Comparison of ENCODE assay signal across 8 mouse cellular contexts in genomic region chr4:58942942-58943341, GRCm38 (mm10). TPM values are rescaled to one million over a fixed set of nuclear protein-coding genes. Genes with fewer than 3 reads are reported as not detected.
A peak's percentile ranks its signal among the peaks of the same experiment; 100 is the strongest.
DNase-seq lines count a peak whose midpoint lies in the region; ATAC-seq and TF ChIP-seq lines count a peak whose summit lies in the region.

No protein-coding gene starts in this region.

- H3K27me3 ChIP-seq in kidney, postnatal 0 days (ENCODE audit: insufficient read depth, low read length) = no peaks in the 10 kb centered on the region
- H3K27me3 ChIP-seq in intestine, embryonic 16.5 days (replicated peaks; ENCODE audit: control insufficient read depth, insufficient read depth, low read length) = peaks cover 4% of the 10 kb centered on the region; the same call in 1 of the 2 replicates

- H3K27ac ChIP-seq in kidney, postnatal 0 days = no peak overlapping the region
- H3K27ac ChIP-seq in embryonic fibroblast, embryonic 13.5 days (ENCODE audit: insufficient read depth, low read length) = no peak overlapping the region
- H3K27ac ChIP-seq in intestine, embryonic 16.5 days (ENCODE audit: low read length) = no peak overlapping the region

- no peak for ATAC-seq in kidney, postnatal 0 days (replicated peaks; ENCODE audit: low FRiP score, low read depth)
- 0 out of 2 replicates have a peak, but pooled peaks have one; percentile 23 for ATAC-seq in intestine, embryonic 16.5 days

- no peaks in the 10 kb centered on the region for H3K36me3 ChIP-seq in kidney, postnatal 0 days (ENCODE audit: insufficient read depth, low read length)
- H3K36me3 ChIP-seq in intestine, embryonic 16.5 days (ENCODE audit: control insufficient read depth, insufficient read depth, low read length) = no peaks in the 10 kb centered on the region

- H3K9ac ChIP-seq in kidney, postnatal 0 days (ENCODE audit: low read depth, low read length) = peak overlapping the region; percentile 54
- peak overlapping the region; percentile 78 for H3K9ac ChIP-seq in intestine, embryonic 16.5 days (ENCODE audit: low read depth, low read length)

- peak overlapping the region; percentile 94 for H3K4me2 ChIP-seq in kidney, postnatal 0 days (ENCODE audit: low read length)
- H3K4me2 ChIP-seq in intestine, embryonic 16.5 days (ENCODE audit: low read depth, low read length) = peak overlapping the region; percentile 91

- H3K4me3 ChIP-seq in kidney, postnatal 0 days (replicated peaks; ENCODE audit: low read depth, low read length) = peak overlapping the region; percentile 74
- peak overlapping the region; percentile 72; the same call in 1 of the 2 replicates for H3K4me3 ChIP-seq in embryonic fibroblast, embryonic 13.5 days (ENCODE audit: insufficient read depth, low read length)
- H3K4me3 ChIP-seq in intestine, embryonic 16.5 days (ENCODE audit: low read length) = peak overlapping the region; percentile 82

- no peaks in the 10 kb centered on the region for H3K9me3 ChIP-seq in kidney, postnatal 0 days (replicated peaks; ENCODE audit: low read length)
- no peaks in the 10 kb centered on the region for H3K9me3 ChIP-seq in intestine, embryonic 16.5 days (ENCODE audit: control insufficient read depth, low read length)

- no peak for TF ChIP-seq POLR2A in embryonic fibroblast, embryonic 13.5 days (IDR thresholded peaks at IDR 0.05; ENCODE audit: low read depth, low read length)

- H3K4me1 ChIP-seq in kidney, postnatal 0 days (replicated peaks; ENCODE audit: insufficient read depth, low read length) = no peaks in the 10 kb centered on the region
- no peaks in the 10 kb centered on the region; the same call in 1 of the 2 replicates for H3K4me1 ChIP-seq in embryonic fibroblast, embryonic 13.5 days (ENCODE audit: control insufficient read depth, insufficient read depth, low read length)
- H3K4me1 ChIP-seq in intestine, embryonic 16.5 days (ENCODE audit: control insufficient read depth, insufficient read depth, low read length) = peaks cover 3% of the 10 kb centered on the region; the same call in 1 of the 2 replicates

- 85% methylated on average over 4 of the region's 4 CpGs for WGBS in kidney, postnatal 0 days
- 78% methylated on average over 4 of the region's 4 CpGs for WGBS in intestine, embryonic 16.5 days

- TF ChIP-seq CTCF in kidney, postnatal 0 days (IDR thresholded peaks at IDR 0.05; ENCODE audit: low read depth) = no peak
- TF ChIP-seq CTCF in embryonic fibroblast, embryonic 13.5 days (IDR thresholded peaks at IDR 0.05; ENCODE audit: borderline replicate concordance, insufficient read depth, low read length) = no peak

- DNase-seq in kidney, postnatal 0 days (ENCODE audit: low spot score) = no peak
- no peak for DNase-seq in kidney, postnatal 25 days
- DNase-seq in naive thymus-derived CD4-positive, alpha-beta T cell, adult 2 months (ENCODE audit: low read depth) = peak; percentile 15
- no peak for DNase-seq in ovary, adult 18-20 months (ENCODE audit: low spot score)
- no peak for DNase-seq in cerebellum, postnatal 4 days (ENCODE audit: low spot score in 2 of 2)
- no peak for DNase-seq in cerebellum, adult 11 months

RNA-seq across cellular contexts. Expression of gene Zkscan16, which starts 0.5 kb away (rescaled TPM):
- polyA plus RNA-seq in kidney, postnatal 0 days (2015; fragmentation: Nextera tagmentation; extraction: Ambion mirVana) = 0.40 and 0.54 TPM in 2 replicates
- 1.1 TPM in 1 of 2 replicates, not detected in the other for polyA plus RNA-seq in embryonic fibroblast, embryonic 13.5 days (2011; ENCODE audit: insufficient read length, low read depth, missing spikeins)
- polyA plus RNA-seq in intestine, embryonic 16.5 days (2015; fragmentation: Nextera tagmentation; extraction: Ambion mirVana) = 0.16 and 0.29 TPM in 2 replicates

RNA-seq across cellular contexts. Expression of gene Ecpas, which starts 30.4 kb away (rescaled TPM):
- polyA plus RNA-seq in kidney, postnatal 0 days (2015; fragmentation: Nextera tagmentation; extraction: Ambion mirVana) = 25.5 and 26.5 TPM in 2 replicates
- 103 and 129 TPM in 2 replicates for polyA plus RNA-seq in embryonic fibroblast, embryonic 13.5 days (2011; ENCODE audit: insufficient read length, low read depth, missing spikeins)
- 21.4 and 23.7 TPM in 2 replicates for polyA plus RNA-seq in intestine, embryonic 16.5 days (2015; fragmentation: Nextera tagmentation; extraction: Ambion mirVana)

RNA-seq across cellular contexts. Expression of gene Ptgr1, which starts 44.0 kb away (rescaled TPM):
- 18.9 and 20.6 TPM in 2 replicates for polyA plus RNA-seq in kidney, postnatal 0 days (2015; fragmentation: Nextera tagmentation; extraction: Ambion mirVana)
- polyA plus RNA-seq in embryonic fibroblast, embryonic 13.5 days (2011; ENCODE audit: insufficient read length, low read depth, missing spikeins) = 21.6 and 27.7 TPM in 2 replicates
- polyA plus RNA-seq in intestine, embryonic 16.5 days (2015; fragmentation: Nextera tagmentation; extraction: Ambion mirVana) = 44.9 and 45.5 TPM in 2 replicates

RNA-seq across cellular contexts. Expression of gene Dnajc25, which starts 51.9 kb away (rescaled TPM):
- 14.0 and 14.1 TPM in 2 replicates for polyA plus RNA-seq in kidney, postnatal 0 days (2015; fragmentation: Nextera tagmentation; extraction: Ambion mirVana)
- polyA plus RNA-seq in embryonic fibroblast, embryonic 13.5 days (2011; ENCODE audit: insufficient read length, low read depth, missing spikeins) = 24.9 and 30.3 TPM in 2 replicates
- polyA plus RNA-seq in intestine, embryonic 16.5 days (2015; fragmentation: Nextera tagmentation; extraction: Ambion mirVana) = 5.6 and 8.3 TPM in 2 replicates
